Comparison of ENCODE assay signal across 32 mouse cellular contexts in the genomic region with DNA sequence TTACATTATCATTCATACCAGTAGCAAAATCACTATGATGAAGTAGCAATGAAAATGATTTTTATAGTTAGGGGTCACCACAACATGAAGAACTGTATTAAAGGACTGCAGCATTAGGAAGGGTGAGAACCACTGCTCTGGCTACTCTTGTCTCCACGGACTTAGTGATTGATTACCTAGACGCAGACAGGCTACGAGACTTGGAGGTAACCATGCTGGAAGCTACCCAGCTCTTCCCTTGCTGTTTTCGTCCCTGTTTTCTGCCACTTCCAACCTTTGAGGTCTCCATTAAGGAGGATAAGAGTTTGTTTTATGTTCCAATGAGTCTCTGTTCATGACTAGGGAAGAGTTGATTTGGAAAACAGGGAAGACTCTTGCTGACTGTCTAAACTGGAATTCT.
"Had no signal": no experiment of that assay in that cellular context is flagged by ENCODE, and none has a peak within 500 bp of the region (broad histone marks: within the 10 kb centered on the region; RNA-seq: fewer than 3 reads in every experiment).

No protein-coding gene starts in this region.

- H3K27me3 ChIP-seq: limb, embryonic 12.5 days; limb, embryonic 13.5 days; limb, embryonic 15.5 days; liver, embryonic 12.5 days; liver, embryonic 13.5 days; liver, embryonic 15.5 days; lung, embryonic 15.5 days; midbrain, embryonic 12.5 days; midbrain, embryonic 13.5 days; midbrain, embryonic 15.5 days; neural tube, embryonic 12.5 days had no signal

- H3K9ac ChIP-seq: limb, embryonic 12.5 days; limb, embryonic 13.5 days; limb, embryonic 15.5 days; liver, embryonic 12.5 days; liver, embryonic 13.5 days; liver, embryonic 14.5 days; liver, embryonic 15.5 days; liver, postnatal 0 days; lung, embryonic 14.5 days; lung, embryonic 15.5 days; midbrain, embryonic 12.5 days; midbrain, embryonic 13.5 days; midbrain, embryonic 15.5 days; neural tube, embryonic 12.5 days had no signal

- H3K9me3 ChIP-seq: limb, embryonic 10.5 days; limb, embryonic 12.5 days; limb, embryonic 13.5 days; limb, embryonic 15.5 days; liver, embryonic 12.5 days; liver, embryonic 13.5 days; liver, embryonic 15.5 days; lung, embryonic 15.5 days; midbrain, embryonic 10.5 days; midbrain, embryonic 12.5 days; midbrain, embryonic 13.5 days; midbrain, embryonic 15.5 days; neural tube, embryonic 12.5 days had no signal

- H3K4me1 ChIP-seq: limb, embryonic 10.5 days; limb, embryonic 12.5 days; liver, embryonic 13.5 days; liver, embryonic 15.5 days; midbrain, embryonic 10.5 days; midbrain, embryonic 12.5 days; midbrain, embryonic 13.5 days; midbrain, embryonic 15.5 days had no signal

- ATAC-seq: liver, embryonic 12.5 days; liver, postnatal 0 days; lung, postnatal 0 days; midbrain, embryonic 13.5 days; midbrain, embryonic 15.5 days; midbrain, embryonic 16.5 days had no signal

- H3K36me3 ChIP-seq: limb, embryonic 10.5 days; limb, embryonic 12.5 days; limb, embryonic 13.5 days; limb, embryonic 15.5 days; liver, embryonic 12.5 days; liver, embryonic 13.5 days; liver, embryonic 15.5 days; lung, embryonic 15.5 days; midbrain, embryonic 10.5 days; midbrain, embryonic 12.5 days; midbrain, embryonic 13.5 days; midbrain, embryonic 15.5 days; neural tube, embryonic 12.5 days had no signal

- H3K27ac ChIP-seq: limb, embryonic 10.5 days; limb, embryonic 12.5 days; limb, embryonic 13.5 days; limb, embryonic 15.5 days; liver, embryonic 12.5 days; liver, embryonic 13.5 days; liver, embryonic 14.5 days; liver, embryonic 15.5 days; lung, embryonic 15.5 days; macrophage; midbrain, embryonic 10.5 days; midbrain, embryonic 12.5 days; midbrain, embryonic 13.5 days; midbrain, embryonic 15.5 days; neural tube, embryonic 12.5 days had no signal

- H3K4me3 ChIP-seq: limb, embryonic 10.5 days; limb, embryonic 12.5 days; limb, embryonic 13.5 days; limb, embryonic 15.5 days; liver, embryonic 12.5 days; liver, embryonic 13.5 days; liver, embryonic 15.5 days; lung, embryonic 15.5 days; megakaryocyte, embryonic 14.5 days; midbrain, embryonic 10.5 days; midbrain, embryonic 12.5 days; midbrain, embryonic 13.5 days; midbrain, embryonic 15.5 days; myocyte; neural tube, embryonic 12.5 days had no signal

- H3K4me2 ChIP-seq: limb, embryonic 12.5 days; limb, embryonic 13.5 days; limb, embryonic 15.5 days; liver, embryonic 11.5 days; liver, embryonic 12.5 days; liver, embryonic 13.5 days; liver, embryonic 15.5 days; lung, embryonic 14.5 days; lung, embryonic 15.5 days; midbrain, embryonic 11.5 days; midbrain, embryonic 12.5 days; midbrain, embryonic 13.5 days; midbrain, embryonic 15.5 days; neural tube, embryonic 12.5 days had no signal

- DNase-seq: left cerebral cortex, postnatal 4 days; liver; liver, embryonic 13.5 days; liver, postnatal 0 days; lung, adult 18-20 months; lung, adult 2 months; lung, embryonic 14.5 days; lung, postnatal 10 days; lung, postnatal 14 days; lung, postnatal 36 days; lung, postnatal 4 days; midbrain, embryonic 14.5 days had no signal
